Mouse (Mus musculus): Measurements from ENCODE around the gene Tgif1. TPM values are rescaled to one million over a fixed set of nuclear protein-coding genes. Genes with fewer than 3 reads are reported as not detected.

Tgif1 gene
- polyA plus RNA-seq, 1 experiment, result 3.5 TPM

- Histone ChIP-seq H3K27ac (ENCODE audit: insufficient read depth, low read length) (no peak overlapping the region), H3K27me3 (ENCODE audit: control insufficient read depth, insufficient read depth, low read length) (no peaks in the 10 kb centered on the region), H3K4me1 (ENCODE audit: control insufficient read depth, insufficient read depth, low read length) (no peaks in the 10 kb centered on the region), H3K4me3 (replicated peaks; ENCODE audit: insufficient read depth, low read depth, low read length) (no peak overlapping the region)
- TF ChIP-seq CTCF (IDR thresholded peaks at IDR 0.05; ENCODE audit: borderline replicate concordance, insufficient read depth, low read depth, low read length) (no peak), POLR2A (IDR thresholded peaks at IDR 0.05; ENCODE audit: borderline replicate concordance, insufficient read depth, low read length) (no peak)
- 49% methylated on average over 14 of the region's 14 CpGs for WGBS
- DNase-seq, result no peak
Measured at GRCm38 (mm10) chr17:70872094-70872929, 19.0 kb upstream of the Tgif1 start.

GRCm38 (mm10) chr17:70871676-70872075 lies 18.3 kb upstream of the Tgif1 start:
- H3K4me1 ChIP-seq (ENCODE audit: control insufficient read depth, insufficient read depth, low read length), result no peaks in the 10 kb centered on the region
- no peak for TF ChIP-seq POLR2A (IDR thresholded peaks at IDR 0.05; ENCODE audit: borderline replicate concordance, insufficient read depth, low read length)
- no peak for TF ChIP-seq CTCF (IDR thresholded peaks at IDR 0.05; ENCODE audit: borderline replicate concordance, insufficient read depth, low read depth, low read length)
- no peak overlapping the region for H3K27ac ChIP-seq (ENCODE audit: insufficient read depth, low read length)
- H3K4me3 ChIP-seq (replicated peaks; ENCODE audit: insufficient read depth, low read depth, low read length), result no peak overlapping the region
- WGBS, result 78% methylated on average over 5 of the region's 5 CpGs
- H3K27me3 ChIP-seq (ENCODE audit: control insufficient read depth, insufficient read depth, low read length), result no peaks in the 10 kb centered on the region
- no peak for DNase-seq

DNA sequence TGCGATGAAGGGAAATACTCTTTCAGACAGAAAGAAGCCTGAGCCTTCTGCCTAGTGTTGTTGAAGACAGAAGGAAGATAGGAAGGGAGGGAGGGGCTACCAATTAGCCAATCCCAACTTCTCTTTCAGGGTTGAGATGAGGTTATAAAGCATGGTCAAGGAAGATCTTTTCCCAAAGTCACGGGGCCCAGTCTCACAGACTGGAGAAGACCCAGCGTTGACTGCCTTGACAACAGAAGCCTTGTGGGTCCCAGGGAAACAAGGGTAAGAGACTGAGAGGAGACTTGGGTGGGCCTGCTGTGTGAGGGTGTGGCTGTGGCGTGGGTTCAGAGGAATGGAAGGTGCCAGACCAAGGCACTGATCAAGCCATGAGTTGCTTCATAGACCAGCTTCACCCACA lies 17.2 kb upstream of the Tgif1 start:
- DNase-seq, result no peak
- Histone ChIP-seq H3K4me1 (ENCODE audit: control insufficient read depth, insufficient read depth, low read length) (no peaks in the 10 kb centered on the region), H3K27me3 (ENCODE audit: control insufficient read depth, insufficient read depth, low read length) (no peaks in the 10 kb centered on the region), H3K27ac (ENCODE audit: insufficient read depth, low read length) (no peak overlapping the region), H3K4me3 (replicated peaks; ENCODE audit: insufficient read depth, low read depth, low read length) (no peak overlapping the region)
- WGBS, result 92% methylated on average over 4 of the region's 4 CpGs
- TF ChIP-seq CTCF (IDR thresholded peaks at IDR 0.05; ENCODE audit: borderline replicate concordance, insufficient read depth, low read depth, low read length) (no peak), POLR2A (IDR thresholded peaks at IDR 0.05; ENCODE audit: borderline replicate concordance, insufficient read depth, low read length) (no peak)

DNA sequence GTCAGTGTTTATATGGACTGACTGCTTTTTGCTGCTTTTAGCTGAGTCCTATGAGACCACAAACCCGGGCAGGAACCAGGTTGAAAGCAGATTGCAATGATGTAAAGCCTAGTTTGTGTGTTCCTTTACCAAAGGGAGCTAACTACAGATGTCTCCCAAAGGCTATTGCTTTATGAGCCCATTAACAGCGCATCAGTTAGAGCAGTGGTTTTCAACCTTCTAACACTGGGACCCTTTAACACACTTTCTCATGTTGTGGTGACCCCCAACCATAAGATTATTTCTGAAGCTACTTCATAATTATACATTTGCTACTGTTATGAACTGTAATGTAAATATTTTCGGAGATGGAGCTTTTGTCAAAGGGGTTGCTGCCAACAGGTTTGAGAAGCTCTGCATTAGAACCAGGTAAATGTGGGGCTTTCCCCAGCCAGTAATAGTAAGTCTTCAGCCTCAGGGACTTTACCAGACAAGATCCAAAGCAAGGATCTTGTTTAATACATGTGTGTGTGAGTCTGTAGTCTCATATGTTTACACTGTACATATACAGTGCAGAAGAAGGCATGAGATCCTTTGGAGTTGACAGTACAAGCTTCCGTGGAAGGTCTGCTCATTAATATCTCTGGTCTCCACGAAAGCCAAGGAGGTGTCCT lies 15.4 kb upstream of the Tgif1 start:
- Histone ChIP-seq H3K4me3 (replicated peaks; ENCODE audit: insufficient read depth, low read depth, low read length) (no peak overlapping the region), H3K27ac (ENCODE audit: insufficient read depth, low read length) (no peak overlapping the region), H3K27me3 (ENCODE audit: control insufficient read depth, insufficient read depth, low read length) (no peaks in the 10 kb centered on the region), H3K4me1 (ENCODE audit: control insufficient read depth, insufficient read depth, low read length) (no peaks in the 10 kb centered on the region)
- TF ChIP-seq POLR2A (IDR thresholded peaks at IDR 0.05; ENCODE audit: borderline replicate concordance, insufficient read depth, low read length) (no peak), CTCF (IDR thresholded peaks at IDR 0.05; ENCODE audit: borderline replicate concordance, insufficient read depth, low read depth, low read length) (no peak)
- DNase-seq, result no peak
- 89% methylated on average over 5 of the region's 5 CpGs for WGBS

- DNase-seq, result no peak
- no peaks in the 10 kb centered on the region for H3K27me3 ChIP-seq (ENCODE audit: control insufficient read depth, insufficient read depth, low read length)
- WGBS, result 89% methylated on average over 6 of the region's 6 CpGs
- TF ChIP-seq POLR2A (IDR thresholded peaks at IDR 0.05; ENCODE audit: borderline replicate concordance, insufficient read depth, low read length), result no peak
- TF ChIP-seq CTCF (IDR thresholded peaks at IDR 0.05; ENCODE audit: borderline replicate concordance, insufficient read depth, low read depth, low read length), result no peak
- no peak overlapping the region for H3K4me3 ChIP-seq (replicated peaks; ENCODE audit: insufficient read depth, low read depth, low read length)
- H3K4me1 ChIP-seq (ENCODE audit: control insufficient read depth, insufficient read depth, low read length), result no peaks in the 10 kb centered on the region
- H3K27ac ChIP-seq (ENCODE audit: insufficient read depth, low read length), result no peak overlapping the region
Measured at GRCm38 (mm10) chr17:70866538-70867114, 13.3 kb upstream of the Tgif1 start.

GRCm38 (mm10) chr17:70866029-70866428 lies 12.7 kb upstream of the Tgif1 start:
- 89% methylated on average over 5 of the region's 5 CpGs for WGBS
- H3K4me1 ChIP-seq (ENCODE audit: control insufficient read depth, insufficient read depth, low read length), result no peaks in the 10 kb centered on the region

DNA sequence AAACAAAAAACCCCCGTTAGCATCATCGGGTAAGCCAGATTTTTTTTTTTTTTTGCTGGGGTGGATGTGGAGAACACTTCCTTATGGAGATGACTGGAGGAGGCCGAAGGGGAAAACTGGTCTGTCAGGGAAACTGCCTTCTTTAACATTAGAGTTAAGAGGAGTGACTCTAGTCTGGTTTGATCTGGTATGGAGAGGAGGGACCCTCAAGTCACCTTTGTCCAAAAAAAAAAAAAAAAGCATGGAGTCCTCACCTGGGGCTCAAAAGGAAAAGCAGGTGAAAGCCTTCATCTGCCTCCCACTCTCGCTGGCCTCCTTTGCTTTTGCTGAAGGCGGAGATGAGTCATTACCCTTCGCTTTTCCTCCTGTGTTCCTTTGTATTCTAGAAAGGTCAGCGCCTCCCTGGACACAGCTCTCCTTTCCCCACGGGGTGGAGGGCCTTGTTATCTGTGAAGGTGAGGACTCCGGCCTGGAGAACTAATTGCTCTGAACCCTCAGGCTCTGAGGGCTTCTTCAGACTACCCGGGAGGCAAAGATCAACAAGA lies 11.8 kb upstream of the Tgif1 start:
- 89% methylated on average over 10 of the region's 10 CpGs for WGBS
- no peak for DNase-seq
- no peak for TF ChIP-seq POLR2A (IDR thresholded peaks at IDR 0.05; ENCODE audit: borderline replicate concordance, insufficient read depth, low read length)
- no peak for TF ChIP-seq CTCF (IDR thresholded peaks at IDR 0.05; ENCODE audit: borderline replicate concordance, insufficient read depth, low read depth, low read length)
- Histone ChIP-seq H3K4me1 (ENCODE audit: control insufficient read depth, insufficient read depth, low read length) (no peaks in the 10 kb centered on the region), H3K4me3 (replicated peaks; ENCODE audit: insufficient read depth, low read depth, low read length) (no peak overlapping the region), H3K27me3 (ENCODE audit: control insufficient read depth, insufficient read depth, low read length) (no peaks in the 10 kb centered on the region), H3K27ac (ENCODE audit: insufficient read depth, low read length) (no peak overlapping the region)

More at GRCm38 (mm10) chr17:70866029-70866428, 12.7 kb upstream of the Tgif1 start:
- Histone ChIP-seq H3K27ac (ENCODE audit: insufficient read depth, low read length) (no peak overlapping the region), H3K4me3 (replicated peaks; ENCODE audit: insufficient read depth, low read depth, low read length) (no peak overlapping the region), H3K27me3 (ENCODE audit: control insufficient read depth, insufficient read depth, low read length) (no peaks in the 10 kb centered on the region)
- TF ChIP-seq POLR2A (IDR thresholded peaks at IDR 0.05; ENCODE audit: borderline replicate concordance, insufficient read depth, low read length) (no peak), CTCF (IDR thresholded peaks at IDR 0.05; ENCODE audit: borderline replicate concordance, insufficient read depth, low read depth, low read length) (no peak)
- DNase-seq, result no peak
